Mouse (Mus musculus) E14TG2a.4 (cell line): ENCODE results near the gene Ica1l.

Experiments used
- CTCF ChIP-seq: conservative IDR thresholded peaks from 2 replicates; pipeline ENCODE4 v1.5.1; 2014; ENCODE audit warnings: low read length
- NANOG ChIP-seq: IDR thresholded peaks from 2 replicates; pipeline ENCODE4 v1.6.1; 2014; ENCODE audit warnings: borderline replicate concordance, low read length, mixed read lengths
- POU5F1 ChIP-seq: IDR thresholded peaks from 2 replicates; pipeline ENCODE4 v1.6.1; 2014; ENCODE audit warnings: low read length, borderline replicate concordance

GRCm38 (mm10) chr1:60008743-60009142 is 34.2 kb downstream of the Ica1l start:
- TF ChIP-seq CTCF (no peak), POU5F1 (no peak), NANOG (no peak)
